Mouse (Mus musculus) kidney, embryonic 14.5 days (tissue): ENCODE measurements around the gene Blm. TPM values are rescaled to one million over a fixed set of nuclear protein-coding genes. Genes with fewer than 3 reads are reported as not detected.

Experiments used
- ATAC-seq: fragments of 200-750 bp; cut with Nextera tagmentation; 2 replicates; pipeline ENCODE4 v1.8.0; 2017; ENCODE audit warnings: moderate number of reproducible peaks, mild to moderate bottlenecking, moderate TSS enrichment, moderate library complexity; ENCODE audit not compliant: low FRiP score, low TSS enrichment
- H3K27ac ChIP-seq: fragments of 300-500 bp; sonication (generic); 2 replicates; pipeline ENCODE4 v1.5.1; 2014; ENCODE audit warnings: low read depth, mild to moderate bottlenecking, low read length, moderate library complexity, mixed read lengths
- H3K27me3 ChIP-seq: fragments of 300-500 bp; sonication (generic); 2 replicates; pipeline ENCODE4 v1.6.1; 2014; ENCODE audit warnings: mild to moderate bottlenecking, low read length; ENCODE audit not compliant: control insufficient read depth, insufficient read depth
- H3K36me3 ChIP-seq: fragments of 300-500 bp; sonication (generic); 2 replicates; pipeline ENCODE4 v1.6.1; 2014; ENCODE audit warnings: low read length, mixed read lengths; ENCODE audit not compliant: control insufficient read depth, insufficient read depth
- H3K4me1 ChIP-seq: fragments of 300-500 bp; sonication (generic); 2 replicates; pipeline ENCODE4 v1.6.1; 2014; ENCODE audit warnings: low read length, mixed read lengths; ENCODE audit not compliant: control insufficient read depth, insufficient read depth
- H3K4me2 ChIP-seq: fragments of 300-500 bp; sonication (generic); replicated peaks from 2 replicates; pipeline ENCODE4 v1.6.1; 2014; ENCODE audit warnings: low read depth, mild to moderate bottlenecking, low read length
- H3K4me3 ChIP-seq: fragments of 300-500 bp; sonication (generic); 2 replicates; pipeline ENCODE4 v1.5.1; 2014; ENCODE audit warnings: mild to moderate bottlenecking, low read length
- H3K9ac ChIP-seq: fragments of 300-500 bp; sonication (generic); 2 replicates; pipeline ENCODE4 v1.6.1; 2014; ENCODE audit warnings: low read depth, mild to moderate bottlenecking, low read length, moderate library complexity
- H3K9me3 ChIP-seq: fragments of 300-500 bp; sonication (generic); 2 replicates; pipeline ENCODE4 v1.6.1; 2016; ENCODE audit warnings: low read length; ENCODE audit not compliant: control insufficient read depth
- WGBS: fragments of 180-500 bp; shearing (Covaris S2); extraction: QIAGEN DNeasy Blood & Tissue Kit; methylation state at CpG from one replicate; pipeline ENCODE4 v1.1.7; 2014; 5-methylcytosine and 5-hydroxymethylcytosine counted together
- polyA plus RNA-seq: library from polyadenylated mRNA; unstranded; fragments of >200 nt; fragmentation: Nextera tagmentation; extraction: Ambion mirVana; gene quantifications from 2 replicates; pipeline ENCODE4 v1.2.1, GENCODE M21; 2014

Gene Blm
- polyA plus RNA-seq, 1 experiment from 2014 or later: 34.5 TPM

DNA sequence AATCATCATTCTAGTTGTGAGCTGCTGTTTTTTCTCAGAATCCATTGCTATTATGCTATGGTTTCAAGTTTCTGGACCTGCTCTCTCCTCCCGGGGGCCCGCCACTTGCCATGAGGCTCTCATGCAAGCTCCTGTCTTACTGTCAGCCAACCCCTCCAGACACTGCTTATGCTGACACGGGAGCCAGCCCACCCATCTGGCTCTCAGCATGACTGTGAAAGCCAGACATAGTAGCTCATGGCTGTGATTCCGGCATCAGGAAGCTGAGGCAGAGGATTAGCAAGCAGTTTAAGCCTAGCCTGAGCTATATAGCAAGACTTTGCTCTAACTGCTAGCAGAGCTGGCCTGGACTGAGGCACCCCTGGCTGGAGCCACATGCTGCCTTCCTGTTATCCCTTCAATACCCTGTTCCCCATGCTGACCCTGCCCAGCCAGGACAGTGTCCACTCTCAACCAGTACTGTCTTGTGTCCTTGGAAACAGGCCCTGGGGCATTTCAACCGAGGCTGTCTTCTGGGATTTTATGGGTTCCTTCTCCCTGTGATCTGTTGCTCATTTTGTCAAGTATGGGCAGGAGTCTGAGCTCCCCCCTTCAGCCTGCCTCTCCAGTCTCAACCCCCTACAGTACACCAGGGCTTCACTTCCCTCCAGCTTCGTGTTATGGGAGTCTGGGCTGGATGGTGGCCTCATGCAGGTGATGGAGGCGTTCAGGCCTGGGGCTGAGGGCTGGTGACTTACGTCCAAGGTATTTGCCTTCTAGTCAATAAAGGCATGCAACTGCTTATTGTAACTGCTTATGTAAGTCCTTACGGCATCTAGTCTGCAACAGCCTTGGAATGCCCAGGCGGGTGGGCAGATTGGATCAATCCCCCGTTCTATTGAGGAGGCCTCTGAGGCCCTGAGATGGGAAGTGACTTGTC, 92.7 kb downstream of the Blm start:
- no peaks in the 10 kb centered on the region for H3K9me3 ChIP-seq
- no peak overlapping the region for H3K4me2 ChIP-seq
- H3K9ac ChIP-seq: no peak overlapping the region
- no peaks in the 10 kb centered on the region for H3K27me3 ChIP-seq
- no peak for ATAC-seq
- no peak overlapping the region for H3K27ac ChIP-seq
- H3K36me3 ChIP-seq: no peaks in the 10 kb centered on the region
- H3K4me3 ChIP-seq: no peak overlapping the region
- peaks cover 8% of the 10 kb centered on the region for H3K4me1 ChIP-seq
- WGBS: 48% methylated on average over 11 of the region's 11 CpGs

DNA sequence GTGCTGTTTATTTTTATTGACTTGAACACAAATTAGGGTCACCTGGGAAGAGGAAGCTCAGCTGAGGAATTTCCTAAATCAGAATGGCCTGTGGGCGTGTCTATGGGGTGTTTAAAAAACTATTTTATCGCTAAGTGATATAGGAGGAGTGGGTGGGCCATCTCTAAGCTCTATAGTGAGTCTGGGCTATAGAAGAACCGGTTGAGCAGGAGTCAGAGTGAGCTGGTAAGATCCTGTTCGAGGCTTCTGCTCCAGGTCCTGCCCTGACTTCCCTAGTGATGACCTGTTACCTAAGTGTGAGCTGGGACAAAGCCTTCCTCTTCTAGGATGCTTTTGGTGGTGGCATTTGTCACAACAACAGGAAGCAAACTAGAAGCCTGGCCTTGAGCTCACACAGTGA, 94.2 kb downstream of the Blm start:
- Histone ChIP-seq H3K36me3 (no peaks in the 10 kb centered on the region), H3K9ac (no peak overlapping the region), H3K4me1 (peaks cover 8% of the 10 kb centered on the region), H3K4me2 (no peak overlapping the region), H3K9me3 (no peaks in the 10 kb centered on the region), H3K27ac (no peak overlapping the region), H3K4me3 (no peak overlapping the region), H3K27me3 (no peaks in the 10 kb centered on the region)
- no peak for ATAC-seq
- WGBS: 57% methylated on average over 4 of the region's 4 CpGs

GRCm38 (mm10) chr7:80439789-80440488, 95.0 kb downstream of the Blm start:
- H3K4me3 ChIP-seq: no peak overlapping the region
- H3K36me3 ChIP-seq: no peaks in the 10 kb centered on the region
- no peak overlapping the region for H3K27ac ChIP-seq
- 63% methylated on average over 10 of the region's 10 CpGs for WGBS
- no peak overlapping the region for H3K4me2 ChIP-seq
- ATAC-seq: no peak
- peaks cover 8% of the 10 kb centered on the region for H3K4me1 ChIP-seq
- no peak overlapping the region for H3K9ac ChIP-seq
- no peaks in the 10 kb centered on the region for H3K9me3 ChIP-seq
- H3K27me3 ChIP-seq: no peaks in the 10 kb centered on the region

- Histone ChIP-seq H3K4me3 (peak overlapping the region; percentile 12; the same call in 1 of the 2 replicates), H3K36me3 (no peaks in the 10 kb centered on the region), H3K4me1 (peaks cover 8% of the 10 kb centered on the region), H3K27ac (peak overlapping the region; percentile 37; the same call in 1 of the 2 replicates), H3K9ac (no peak overlapping the region), H3K9me3 (no peaks in the 10 kb centered on the region), H3K27me3 (no peaks in the 10 kb centered on the region), H3K4me2 (peak overlapping the region; percentile 34)
- ATAC-seq: peak; percentile 48; the same call in 1 of the 2 replicates
- WGBS: 23% methylated on average over 14 of the region's 15 CpGs
Observed at GRCm38 (mm10) chr7:80439032-80439760, 95.7 kb downstream of the Blm start.

- H3K27ac ChIP-seq: no peak overlapping the region
- H3K4me3 ChIP-seq: no peak overlapping the region
- WGBS: 88% methylated on average over 7 of the region's 7 CpGs
- ATAC-seq: no peak
- H3K36me3 ChIP-seq: no peaks in the 10 kb centered on the region
- peaks cover 8% of the 10 kb centered on the region for H3K4me1 ChIP-seq
- H3K9ac ChIP-seq: no peak overlapping the region
- no peak overlapping the region for H3K4me2 ChIP-seq
- no peaks in the 10 kb centered on the region for H3K27me3 ChIP-seq
- H3K9me3 ChIP-seq: no peaks in the 10 kb centered on the region
Observed at GRCm38 (mm10) chr7:80436571-80436970, 98.3 kb downstream of the Blm start.

- ATAC-seq: no peak
Observed at GRCm38 (mm10) chr7:80435594-80435993, 99.3 kb downstream of the Blm start.

GRCm38 (mm10) chr7:80429661-80430060, 105.3 kb downstream of the Blm start:
- no peak overlapping the region for H3K4me2 ChIP-seq
- no peak overlapping the region for H3K27ac ChIP-seq
- no peaks in the 10 kb centered on the region for H3K27me3 ChIP-seq
- no peak overlapping the region for H3K9ac ChIP-seq
- 78% methylated on average over 12 of the region's 12 CpGs for WGBS
- no peak overlapping the region for H3K4me3 ChIP-seq
- H3K9me3 ChIP-seq: no peaks in the 10 kb centered on the region
- H3K36me3 ChIP-seq: no peaks in the 10 kb centered on the region
- ATAC-seq: 0 out of 2 replicates have a peak, but pooled peaks have one; percentile 24
- no peaks in the 10 kb centered on the region for H3K4me1 ChIP-seq

More at GRCm38 (mm10) chr7:80435594-80435993, 99.3 kb downstream of the Blm start:
- Histone ChIP-seq H3K9me3 (no peaks in the 10 kb centered on the region), H3K27me3 (no peaks in the 10 kb centered on the region), H3K36me3 (no peaks in the 10 kb centered on the region), H3K4me3 (no peak overlapping the region), H3K9ac (no peak overlapping the region), H3K27ac (no peak overlapping the region), H3K4me1 (peaks cover 8% of the 10 kb centered on the region), H3K4me2 (no peak overlapping the region)
- 64% methylated on average over 3 of the region's 3 CpGs for WGBS

- H3K27me3 ChIP-seq: no peaks in the 10 kb centered on the region
- no peak overlapping the region for H3K4me3 ChIP-seq
- no peak overlapping the region for H3K4me2 ChIP-seq
- ATAC-seq: no peak
- H3K27ac ChIP-seq: no peak overlapping the region
- H3K4me1 ChIP-seq: 0 out of 2 replicates have a peak, but pooled peaks cover 1% of the 10 kb centered on the region
- H3K9me3 ChIP-seq: no peaks in the 10 kb centered on the region
- no peak overlapping the region for H3K9ac ChIP-seq
- 78% methylated on average over 5 of the region's 5 CpGs for WGBS
- H3K36me3 ChIP-seq: no peaks in the 10 kb centered on the region
Observed at GRCm38 (mm10) chr7:80427730-80428129, 107.2 kb downstream of the Blm start.
